Mouse (Mus musculus) bone marrow macrophage, adult 2 months (primary cell): ENCODE measurements around the gene Zdhhc7.

Experiments
- CTCF ChIP-seq: IDR thresholded peaks from 2 replicates; pipeline ENCODE4 v1.5.1; 2012; ENCODE audit warnings: low read depth, mild to moderate bottlenecking, low read length, moderate library complexity
- POLR2A ChIP-seq: IDR thresholded peaks from 2 replicates; pipeline ENCODE4 v1.6.1; 2012; ENCODE audit warnings: mild to moderate bottlenecking, low read depth, low read length, borderline replicate concordance

DNA sequence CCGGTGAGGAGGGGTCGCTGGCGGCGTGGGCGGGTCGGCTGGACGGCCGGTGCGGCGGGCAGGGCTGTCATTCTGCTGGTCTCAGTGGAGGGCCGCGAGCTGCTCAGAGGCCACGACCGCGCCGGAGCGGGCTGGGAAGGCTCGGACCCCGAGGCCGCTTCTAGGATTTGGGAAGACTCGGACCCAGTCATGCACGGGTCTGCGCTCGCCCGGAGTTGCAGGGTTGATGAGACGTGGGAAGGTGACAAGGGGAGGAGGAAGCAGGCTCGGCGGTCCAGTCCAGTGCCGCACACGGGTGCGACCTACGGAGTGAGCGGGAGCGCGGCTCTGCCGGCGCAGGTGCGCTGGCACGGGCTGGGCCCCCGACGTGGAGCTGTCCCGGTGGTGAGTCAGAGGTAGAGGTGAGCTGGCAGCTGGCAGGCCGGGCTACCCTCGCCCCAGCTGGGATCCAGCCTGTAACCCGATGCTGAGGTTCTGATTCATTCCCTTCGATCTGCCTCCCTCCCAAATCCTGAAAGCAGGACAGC is 13.1 kb upstream of the Zdhhc7 start:
- TF ChIP-seq CTCF (no peak), POLR2A (no peak)
